Mouse (Mus musculus): ENCODE measurements at regions not wholly inside any gene's neighbourhood (a gene's known extent, or its start where the extent isn't known, plus 50 kb on each side); places are given as distances from the start of the nearest gene placed in this dataset.

- TF ChIP-seq POLR2A (IDR thresholded peaks at IDR 0.05; ENCODE audit: insufficient read depth, low read depth, low read length) (no peak), CTCF (IDR thresholded peaks at IDR 0.05) (no peak)
These were observed 71.7 kb upstream of the Sestd1 start for GRCm38 (mm10) chr2:77351987-77352628.
